In genomic region chr2:121955765-121956223, GRCm38 (mm10) we compare ENCODE assay signal across 8 mouse cellular contexts. TPM values are rescaled to one million over a fixed set of nuclear protein-coding genes. Genes with fewer than 3 reads are reported as not detected.
DNase-seq lines count a peak whose midpoint lies in the region; ATAC-seq lines count a peak whose summit lies in the region.

Ctdspl2 (plus strand) TSS chr2:121956001.
Mageb3 (minus strand) TSS chr2:121956092.

- H3K4me2 ChIP-seq in embryonic facial prominence, embryonic 12.5 days (replicated peaks), result peak within 1 kb of the TSS; percentile 76
- H3K4me2 ChIP-seq in limb, embryonic 13.5 days (replicated peaks), result peak within 1 kb of the TSS; percentile 85
- H3K4me2 ChIP-seq in midbrain, embryonic 16.5 days (ENCODE audit: low read length), result peak within 1 kb of the TSS; percentile 86

- WGBS in embryonic facial prominence, embryonic 12.5 days, result under 1% methylated on average over 47 of the region's 48 CpGs
- under 1% methylated on average over 48 of the region's 48 CpGs for WGBS in limb, embryonic 13.5 days
- under 1% methylated on average over 48 of the region's 48 CpGs for WGBS in midbrain, embryonic 16.5 days

- peak; percentile 94 for DNase-seq in 3134 (ENCODE audit: extremely low read depth, insufficient read length, low spot score)
- DNase-seq in adrenal gland, postnatal 25 days, result peak; percentile 98
- DNase-seq in heart, adult 11 months, result peak; percentile 100
- peak; percentile 98 for DNase-seq in kidney, adult 18-20 months
- DNase-seq in spleen, postnatal 10 days (ENCODE audit: low spot score in 2 of 2), result peak; percentile 97 to 99

- ATAC-seq in embryonic facial prominence, embryonic 12.5 days (ENCODE audit: insufficient number of reproducible peaks, insufficient read depth, low FRiP score, low TSS enrichment), result peak; percentile 96
- ATAC-seq in limb, embryonic 13.5 days (ENCODE audit: low FRiP score, low read depth), result peak; percentile 96
- peak; percentile 96 for ATAC-seq in midbrain, embryonic 16.5 days

- H3K36me3 ChIP-seq in embryonic facial prominence, embryonic 12.5 days, result no peaks in the 10 kb centered on the region; the same call in 1 of the 2 replicates
- peaks cover 7% of the 10 kb centered on the region; the same call in 1 of the 2 replicates for H3K36me3 ChIP-seq in limb, embryonic 13.5 days
- H3K36me3 ChIP-seq in midbrain, embryonic 16.5 days (ENCODE audit: control insufficient read depth, insufficient read depth, low read length), result no peaks in the 10 kb centered on the region

- peak within 1 kb of the TSS; percentile 92 for H3K9ac ChIP-seq in embryonic facial prominence, embryonic 12.5 days
- H3K9ac ChIP-seq in limb, embryonic 13.5 days, result peak within 1 kb of the TSS; percentile 97
- peak within 1 kb of the TSS; percentile 90 for H3K9ac ChIP-seq in midbrain, embryonic 16.5 days (ENCODE audit: low read depth, low read length)

- H3K4me1 ChIP-seq in embryonic facial prominence, embryonic 12.5 days, result peaks cover 10% of the 10 kb centered on the region; the same call in 1 of the 2 replicates
- peaks cover 21% of the 10 kb centered on the region for H3K4me1 ChIP-seq in limb, embryonic 13.5 days
- peaks cover 19% of the 10 kb centered on the region for H3K4me1 ChIP-seq in midbrain, embryonic 16.5 days (ENCODE audit: control insufficient read depth, insufficient read depth, low read length)

- peak within 1 kb of the TSS; percentile 97 for H3K27ac ChIP-seq in embryonic facial prominence, embryonic 12.5 days
- peak within 1 kb of the TSS; percentile 94 for H3K27ac ChIP-seq in limb, embryonic 13.5 days
- H3K27ac ChIP-seq in midbrain, embryonic 16.5 days (ENCODE audit: low read length), result peak within 1 kb of the TSS; percentile 84

- H3K27me3 ChIP-seq in embryonic facial prominence, embryonic 12.5 days, result no peaks in the 10 kb centered on the region
- H3K27me3 ChIP-seq in limb, embryonic 13.5 days, result no peaks in the 10 kb centered on the region
- no peaks in the 10 kb centered on the region for H3K27me3 ChIP-seq in midbrain, embryonic 16.5 days (ENCODE audit: control insufficient read depth, insufficient read depth, low read depth, low read length)

- no peaks in the 10 kb centered on the region for H3K9me3 ChIP-seq in embryonic facial prominence, embryonic 12.5 days
- no peaks in the 10 kb centered on the region for H3K9me3 ChIP-seq in limb, embryonic 13.5 days
- no peaks in the 10 kb centered on the region for H3K9me3 ChIP-seq in midbrain, embryonic 16.5 days (replicated peaks; ENCODE audit: control insufficient read depth, low read length, poor library complexity, severe bottlenecking)

- peak within 1 kb of the TSS; percentile 95 for H3K4me3 ChIP-seq in embryonic facial prominence, embryonic 12.5 days
- H3K4me3 ChIP-seq in limb, embryonic 13.5 days, result peak within 1 kb of the TSS; percentile 97
- peak within 1 kb of the TSS; percentile 97 for H3K4me3 ChIP-seq in midbrain, embryonic 16.5 days (ENCODE audit: low read depth, low read length)

RNA-seq across cellular contexts. Expression of gene Ctdspl2, which starts in this region (rescaled TPM):
- 34.8 and 35.1 TPM in 2 replicates for total RNA-seq in adrenal gland, postnatal 25 days (2021)
- polyA plus RNA-seq in embryonic facial prominence, embryonic 12.5 days (2016; fragmentation: Nextera tagmentation; extraction: Ambion mirVana), result 72.1 and 78.6 TPM in 2 replicates
- 70.1 and 70.8 TPM in 2 replicates for polyA plus RNA-seq in limb, embryonic 13.5 days (2015; fragmentation: Nextera tagmentation; extraction: Ambion mirVana)
- 33.8 and 36.3 TPM in 2 replicates for polyA plus RNA-seq in midbrain, embryonic 16.5 days (2015; fragmentation: Nextera tagmentation; extraction: Ambion mirVana)

RNA-seq across cellular contexts. Expression of gene Mageb3, which starts in this region (rescaled TPM):
- total RNA-seq in adrenal gland, postnatal 25 days (2021), result not detected in 2 replicates
- 0.19 and 0.40 TPM in 2 replicates for polyA plus RNA-seq in embryonic facial prominence, embryonic 12.5 days (2016; fragmentation: Nextera tagmentation; extraction: Ambion mirVana)
- 0.11 and 0.15 TPM in 2 replicates for polyA plus RNA-seq in limb, embryonic 13.5 days (2015; fragmentation: Nextera tagmentation; extraction: Ambion mirVana)
- polyA plus RNA-seq in midbrain, embryonic 16.5 days (2015; fragmentation: Nextera tagmentation; extraction: Ambion mirVana), result 0.68 and 0.77 TPM in 2 replicates

Comparison
In these comparisons a context has a peak if more than half of its experiments do, and no peak if none do; other contexts are left out.
1. Peak in every context shown above with its lines: DNase-seq, ATAC-seq, H3K4me3 ChIP-seq and H3K27ac ChIP-seq.